In genomic region chr14:32509443-32509961, GRCm38 (mm10) we compare ENCODE assay signal across 22 mouse cellular contexts. TPM values are rescaled to one million over a fixed set of nuclear protein-coding genes. Genes with fewer than 3 reads are reported as not detected.
"Had no signal": no experiment of that assay in that cellular context is flagged by ENCODE, and none has a peak within 500 bp of the region (broad histone marks: within the 10 kb centered on the region; RNA-seq: fewer than 3 reads in every experiment).

No protein-coding gene starts in this region.

- DNase-seq: kidney, adult 18-20 months; kidney, adult 9 months; kidney, postnatal 14 days; kidney, postnatal 4 days; layer of hippocampus, adult 9-11 months; liver, embryonic 13.5 days; lung, adult 2 months; midbrain, embryonic 14.5 days; right cerebral cortex, adult 18-20 months; right cerebral cortex, postnatal 14 days; right cerebral cortex, postnatal 4 days; thymus, adult 18-20 months; thymus, postnatal 36 days had no signal

- H3K4me3 ChIP-seq: layer of hippocampus, adult 2 months; liver, embryonic 13.5 days had no signal

- ATAC-seq: intestine, embryonic 16.5 days had no signal

- H3K27ac ChIP-seq: layer of hippocampus, adult 2 months; liver, embryonic 13.5 days; macrophage; stomach, postnatal 0 days had no signal

- H3K27me3 ChIP-seq: liver, embryonic 13.5 days had no signal

- H3K36me3 ChIP-seq: liver, embryonic 13.5 days had no signal

RNA-seq across cellular contexts. Expression of gene Chat, which starts 43.7 kb away (rescaled TPM):
- total RNA-seq: layer of hippocampus, adult 2 months; layer of hippocampus, postnatal 25 days; liver, adult 2 months; megakaryocyte-erythroid progenitor cell, adult 5-6 weeks had no signal
- polyA plus RNA-seq: limb, embryonic 11.5 days; liver, adult 2 months; liver, embryonic 13.5 days; liver, embryonic 16.5 days; lung, adult 2 months; macrophage had no signal

RNA-seq across cellular contexts. Expression of gene Slc18a3, which starts 44.9 kb away (rescaled TPM):
- total RNA-seq: layer of hippocampus, adult 2 months; liver, adult 2 months; megakaryocyte-erythroid progenitor cell, adult 5-6 weeks had no signal
- polyA plus RNA-seq: liver, adult 2 months; liver, embryonic 13.5 days; macrophage had no signal
